Mouse (Mus musculus): ENCODE results near the gene Rnf126. TPM values are rescaled to one million over a fixed set of nuclear protein-coding genes. Genes with fewer than 3 reads are reported as not detected.

The Rnf126 gene
- polyA plus RNA-seq, 1 experiment from 2014 or later = 87.8 TPM

- WGBS = 45% methylated on average over 11 of the region's 11 CpGs
- H3K4me2 ChIP-seq = peak overlapping the region; percentile 3; the same call in 1 of the 2 replicates
Observed at GRCm38 (mm10) chr10:79802331-79802971, 35.7 kb upstream of the Rnf126 start.

GRCm38 (mm10) chr10:79801837-79802236, 35.1 kb upstream of the Rnf126 start:
- Histone ChIP-seq H3K4me3 (replicated peaks) (no peak overlapping the region), H3K4me2 (no peak overlapping the region), H3K4me1 (peaks cover 29% of the 10 kb centered on the region), H3K27ac (no peak overlapping the region), H3K27me3 (replicated peaks) (no peaks in the 10 kb centered on the region), H3K9ac (no peak overlapping the region), H3K36me3 (no peaks in the 10 kb centered on the region), H3K9me3 (no peaks in the 10 kb centered on the region)
- 54% methylated on average over 3 of the region's 3 CpGs for WGBS
- no peak for ATAC-seq (ENCODE audit: insufficient read depth, low FRiP score, low read depth)

More at GRCm38 (mm10) chr10:79802331-79802971, 35.7 kb upstream of the Rnf126 start:
- ATAC-seq (ENCODE audit: insufficient read depth, low FRiP score, low read depth) = no peak
- H3K4me1 ChIP-seq = peaks cover 28% of the 10 kb centered on the region
- H3K9ac ChIP-seq = no peak overlapping the region
- H3K27me3 ChIP-seq (replicated peaks) = no peaks in the 10 kb centered on the region
- H3K36me3 ChIP-seq = no peaks in the 10 kb centered on the region
- no peaks in the 10 kb centered on the region for H3K9me3 ChIP-seq
- H3K4me3 ChIP-seq (replicated peaks) = no peak overlapping the region
- H3K27ac ChIP-seq = no peak overlapping the region

- no peaks in the 10 kb centered on the region for H3K9me3 ChIP-seq
- H3K27ac ChIP-seq = no peak overlapping the region
- H3K4me3 ChIP-seq (replicated peaks) = no peak overlapping the region
- H3K36me3 ChIP-seq = no peaks in the 10 kb centered on the region
- no peak overlapping the region for H3K4me2 ChIP-seq
- ATAC-seq (ENCODE audit: insufficient read depth, low FRiP score, low read depth) = no peak
- no peak overlapping the region for H3K9ac ChIP-seq
- H3K27me3 ChIP-seq (replicated peaks) = no peaks in the 10 kb centered on the region
- peaks cover 26% of the 10 kb centered on the region for H3K4me1 ChIP-seq
- 68% methylated on average over 11 of the region's 11 CpGs for WGBS
Observed at GRCm38 (mm10) chr10:79800508-79800907, 33.8 kb upstream of the Rnf126 start.

- no peak overlapping the region for H3K4me2 ChIP-seq
- 85% methylated on average over 12 of the region's 12 CpGs for WGBS
- no peaks in the 10 kb centered on the region for H3K9me3 ChIP-seq
- H3K27ac ChIP-seq = no peak overlapping the region
- peaks cover 38% of the 10 kb centered on the region for H3K4me1 ChIP-seq
- no peak for ATAC-seq (ENCODE audit: insufficient read depth, low FRiP score, low read depth)
- H3K36me3 ChIP-seq = no peaks in the 10 kb centered on the region
- no peak overlapping the region for H3K4me3 ChIP-seq (replicated peaks)
- H3K27me3 ChIP-seq (replicated peaks) = no peaks in the 10 kb centered on the region
- H3K9ac ChIP-seq = no peak overlapping the region
Observed at GRCm38 (mm10) chr10:79798289-79798928, 31.7 kb upstream of the Rnf126 start.

GRCm38 (mm10) chr10:79797326-79797725, 30.6 kb upstream of the Rnf126 start:
- ATAC-seq (ENCODE audit: insufficient read depth, low FRiP score, low read depth) = no peak
- H3K4me2 ChIP-seq = no peak overlapping the region
- no peak overlapping the region for H3K9ac ChIP-seq
- peaks cover 28% of the 10 kb centered on the region for H3K4me1 ChIP-seq
- H3K4me3 ChIP-seq (replicated peaks) = no peak overlapping the region
- H3K36me3 ChIP-seq = no peaks in the 10 kb centered on the region
- H3K27ac ChIP-seq = no peak overlapping the region
- no peaks in the 10 kb centered on the region for H3K27me3 ChIP-seq (replicated peaks)
- WGBS = 38% methylated on average over 15 of the region's 15 CpGs
- no peaks in the 10 kb centered on the region for H3K9me3 ChIP-seq

GRCm38 (mm10) chr10:79795905-79796304, 29.2 kb upstream of the Rnf126 start:
- H3K4me3 ChIP-seq (replicated peaks) = no peak overlapping the region
- no peak for ATAC-seq (ENCODE audit: insufficient read depth, low FRiP score, low read depth)
- no peak overlapping the region for H3K4me2 ChIP-seq
- no peak overlapping the region for H3K27ac ChIP-seq
- H3K36me3 ChIP-seq = no peaks in the 10 kb centered on the region
- H3K9me3 ChIP-seq = no peaks in the 10 kb centered on the region
- H3K27me3 ChIP-seq (replicated peaks) = no peaks in the 10 kb centered on the region
- peaks cover 23% of the 10 kb centered on the region for H3K4me1 ChIP-seq
- no peak overlapping the region for H3K9ac ChIP-seq
- over 99% methylated on average over 3 of the region's 3 CpGs for WGBS

GRCm38 (mm10) chr10:79794491-79794931, 27.8 kb upstream of the Rnf126 start:
- H3K27me3 ChIP-seq (replicated peaks) = no peaks in the 10 kb centered on the region
- H3K36me3 ChIP-seq = no peaks in the 10 kb centered on the region
- H3K4me1 ChIP-seq = peaks cover 23% of the 10 kb centered on the region
- ATAC-seq (ENCODE audit: insufficient read depth, low FRiP score, low read depth) = peak; percentile 31; the same call in 1 of the 2 replicates
- peak overlapping the region; percentile 93 for H3K4me3 ChIP-seq (replicated peaks)
- H3K9ac ChIP-seq = peak overlapping the region; percentile 95; the same call in 1 of the 2 replicates
- peak overlapping the region; percentile 91 for H3K4me2 ChIP-seq
- H3K9me3 ChIP-seq = no peaks in the 10 kb centered on the region
- H3K27ac ChIP-seq = peak overlapping the region; percentile 84
- WGBS = 14% methylated on average over 10 of the region's 10 CpGs

- ATAC-seq (ENCODE audit: insufficient read depth, low FRiP score, low read depth) = no peak
- Histone ChIP-seq H3K9me3 (no peaks in the 10 kb centered on the region), H3K4me2 (peak overlapping the region; percentile 91), H3K27ac (peak overlapping the region; percentile 84), H3K4me1 (peaks cover 23% of the 10 kb centered on the region), H3K27me3 (replicated peaks) (no peaks in the 10 kb centered on the region), H3K9ac (peak overlapping the region; percentile 95), H3K36me3 (no peaks in the 10 kb centered on the region), H3K4me3 (replicated peaks) (peak overlapping the region; percentile 93)
- WGBS = 3% methylated on average over 31 of the region's 38 CpGs
Observed at GRCm38 (mm10) chr10:79793738-79794490, 27.2 kb upstream of the Rnf126 start.

- Histone ChIP-seq H3K9me3 (no peaks in the 10 kb centered on the region), H3K4me2 (peak within 1 kb of the TSS; percentile 91), H3K4me1 (peaks cover 23% of the 10 kb centered on the region), H3K27me3 (replicated peaks) (no peaks in the 10 kb centered on the region), H3K27ac (peak within 1 kb of the TSS; percentile 84), H3K36me3 (no peaks in the 10 kb centered on the region), H3K9ac (peak within 1 kb of the TSS; percentile 95), H3K4me3 (replicated peaks) (peak within 1 kb of the TSS; percentile 93)
- 8% methylated on average over 31 of the region's 51 CpGs for WGBS
- ATAC-seq (ENCODE audit: insufficient read depth, low FRiP score, low read depth) = peak; percentile 36; the same call in 1 of the 2 replicates
Observed at GRCm38 (mm10) chr10:79793051-79793737, 26.4 kb upstream of the Rnf126 start, which contains the start of gene Palm. Palm (plus strand) TSS chr10:79793572.

GRCm38 (mm10) chr10:79792339-79793040, 25.7 kb upstream of the Rnf126 start:
- 77% methylated on average over 5 of the region's 5 CpGs for WGBS
- Histone ChIP-seq H3K4me2 (no peak overlapping the region), H3K4me1 (peaks cover 21% of the 10 kb centered on the region), H3K4me3 (replicated peaks) (no peak overlapping the region), H3K27me3 (replicated peaks) (no peaks in the 10 kb centered on the region), H3K9ac (no peak overlapping the region), H3K36me3 (no peaks in the 10 kb centered on the region), H3K27ac (no peak overlapping the region), H3K9me3 (no peaks in the 10 kb centered on the region)
- no peak for ATAC-seq (ENCODE audit: insufficient read depth, low FRiP score, low read depth)

- Histone ChIP-seq H3K4me2 (no peak within 1 kb of the TSS), H3K27me3 (replicated peaks) (no peaks in the 10 kb centered on the region), H3K4me3 (replicated peaks) (no peak within 1 kb of the TSS), H3K9ac (no peak within 1 kb of the TSS), H3K4me1 (peaks cover 15% of the 10 kb centered on the region), H3K27ac (no peak within 1 kb of the TSS), H3K36me3 (no peaks in the 10 kb centered on the region), H3K9me3 (no peaks in the 10 kb centered on the region)
- WGBS = 76% methylated on average over 4 of the region's 4 CpGs
- ATAC-seq (ENCODE audit: insufficient read depth, low FRiP score, low read depth) = no peak
Observed at GRCm38 (mm10) chr10:79790861-79791260, 24.1 kb upstream of the Rnf126 start, which contains the start of gene Prss57. Prss57 (minus strand) TSS chr10:79790961.

All from stomach, embryonic 15.5 days (tissue).